Mouse (Mus musculus): Measurements from ENCODE around the gene Mrpl54.

Gene Mrpl54

GRCm38 (mm10) chr10:81266211-81267105 is at the start of gene Mrpl54, which contains the start of gene Apba3:
Mrpl54 (minus strand) TSS chr10:81266934.
Apba3 (plus strand) TSS chr10:81266960.
- in situ Hi-C loops (cut with MseI, MboI): no loop called here

- in situ Hi-C loops (cut with MseI, MboI): no loop called here
Observed at GRCm38 (mm10) chr10:81315587-81315986, 48.9 kb upstream of the Mrpl54 start.

- in situ Hi-C loops (cut with MseI, MboI): no loop called here
Observed at GRCm38 (mm10) chr10:81314201-81314600, 47.5 kb upstream of the Mrpl54 start.

- in situ Hi-C loops (cut with MseI, MboI): no loop called here
Observed at GRCm38 (mm10) chr10:81313581-81313980, 46.8 kb upstream of the Mrpl54 start.

GRCm38 (mm10) chr10:81309571-81309970 is 42.8 kb upstream of the Mrpl54 start:
- in situ Hi-C loops (cut with MseI, MboI): no loop called here

GRCm38 (mm10) chr10:81306837-81307682 is 40.3 kb upstream of the Mrpl54 start:
- in situ Hi-C loops (cut with MseI, MboI): no loop called here

- in situ Hi-C loops (cut with MseI, MboI): no loop called here
Observed at GRCm38 (mm10) chr10:81306173-81306668, 39.5 kb upstream of the Mrpl54 start.

GRCm38 (mm10) chr10:81305663-81306062 is 38.9 kb upstream of the Mrpl54 start:
- in situ Hi-C loops (cut with MseI, MboI): no loop called here

- in situ Hi-C loops (cut with MseI, MboI): no loop called here
Observed at GRCm38 (mm10) chr10:81304597-81305238, 38.0 kb upstream of the Mrpl54 start.

GRCm38 (mm10) chr10:81303761-81304160 is 37.0 kb upstream of the Mrpl54 start:
- in situ Hi-C loops (cut with MseI, MboI): no loop called here

- in situ Hi-C loops (cut with MseI, MboI): no loop called here
Observed at GRCm38 (mm10) chr10:81303258-81303657, 36.5 kb upstream of the Mrpl54 start.

- in situ Hi-C loops (cut with MseI, MboI): no loop called here
Observed at GRCm38 (mm10) chr10:81302781-81303218, 36.1 kb upstream of the Mrpl54 start.

- in situ Hi-C loops (cut with MseI, MboI): no loop called here
Observed at GRCm38 (mm10) chr10:81302288-81302687, 35.6 kb upstream of the Mrpl54 start.

- in situ Hi-C loops (cut with MseI, MboI): no loop called here
Observed at GRCm38 (mm10) chr10:81301321-81301720, 34.6 kb upstream of the Mrpl54 start.

- in situ Hi-C loops (cut with MseI, MboI): no loop called here
Observed at GRCm38 (mm10) chr10:81300352-81300907, 33.7 kb upstream of the Mrpl54 start.

GRCm38 (mm10) chr10:81299585-81300351 is 33.0 kb upstream of the Mrpl54 start:
- in situ Hi-C loops (cut with MseI, MboI): no loop called here

GRCm38 (mm10) chr10:81298369-81299100 is 31.8 kb upstream of the Mrpl54 start:
- in situ Hi-C loops (cut with MseI, MboI): no loop called here

GRCm38 (mm10) chr10:81297845-81298244 is 31.1 kb upstream of the Mrpl54 start:
- in situ Hi-C loops (cut with MseI, MboI): no loop called here

GRCm38 (mm10) chr10:81297246-81297645 is 30.5 kb upstream of the Mrpl54 start:
- in situ Hi-C loops (cut with MseI, MboI): no loop called here

GRCm38 (mm10) chr10:81295185-81295584 is 28.5 kb upstream of the Mrpl54 start:
- in situ Hi-C loops (cut with MseI, MboI): no loop called here

Data from mouse trophoblast stem cell (cell line).